Mouse (Mus musculus) frontal cortex, adult (tissue): ENCODE measurements around the gene Gmeb2.

Source experiments
- ATAC-seq: cut with Nextera tagmentation; 2 replicates; pipeline ENCODE4 v1.9.2; 2017; ENCODE audit warnings: mild to moderate bottlenecking, moderate library complexity, mixed read lengths; ENCODE audit not compliant: low TSS enrichment

Gene Gmeb2

GRCm38 (mm10) chr2:181276766-181277165 is 11.1 kb downstream of the Gmeb2 start:
- ATAC-seq: no peak

- no peak for ATAC-seq
Measured at GRCm38 (mm10) chr2:181274639-181275038, 13.2 kb downstream of the Gmeb2 start.

- no peak for ATAC-seq
Measured at GRCm38 (mm10) chr2:181273829-181274228, 14.0 kb downstream of the Gmeb2 start.

- no peak for ATAC-seq
Measured at GRCm38 (mm10) chr2:181272092-181272491, 15.7 kb downstream of the Gmeb2 start.

- ATAC-seq: no peak
Measured at GRCm38 (mm10) chr2:181266839-181267238, 21.0 kb downstream of the Gmeb2 start.

- no peak for ATAC-seq
Measured at GRCm38 (mm10) chr2:181253248-181253647, 34.6 kb downstream of the Gmeb2 start.

- ATAC-seq: no peak
Measured at GRCm38 (mm10) chr2:181251841-181252240, 36.0 kb downstream of the Gmeb2 start.

GRCm38 (mm10) chr2:181249217-181249616 is 38.6 kb downstream of the Gmeb2 start:
- ATAC-seq: no peak

- ATAC-seq: no peak
Measured at GRCm38 (mm10) chr2:181245031-181245430, 42.8 kb downstream of the Gmeb2 start.

GRCm38 (mm10) chr2:181243706-181244394 is 44.0 kb downstream of the Gmeb2 start:
- no peak for ATAC-seq

- no peak for ATAC-seq
Measured at GRCm38 (mm10) chr2:181242314-181242665, 45.5 kb downstream of the Gmeb2 start.

GRCm38 (mm10) chr2:181241602-181242313 is 46.1 kb downstream of the Gmeb2 start, which contains the start of gene Helz2:
TSS of gene Helz2 (minus strand) at chr2:181242027.
- no peak for ATAC-seq

- ATAC-seq: no peak
Measured at GRCm38 (mm10) chr2:181240806-181241440, 46.9 kb downstream of the Gmeb2 start.

GRCm38 (mm10) chr2:181239261-181239660 is 48.6 kb downstream of the Gmeb2 start:
- ATAC-seq: no peak

- no peak for ATAC-seq
Measured at GRCm38 (mm10) chr2:181238861-181239260, 49.0 kb downstream of the Gmeb2 start.

GRCm38 (mm10) chr2:181238091-181238610 is 49.7 kb downstream of the Gmeb2 start:
- ATAC-seq: no peak

- ATAC-seq: no peak
Measured at GRCm38 (mm10) chr2:181237251-181238014, 50.4 kb downstream of the Gmeb2 start.

GRCm38 (mm10) chr2:181235681-181236566 is 51.9 kb downstream of the Gmeb2 start:
- ATAC-seq: no peak

- ATAC-seq: no peak
Measured at GRCm38 (mm10) chr2:181234680-181235079, 53.2 kb downstream of the Gmeb2 start.

- no peak for ATAC-seq
Measured at GRCm38 (mm10) chr2:181233443-181233842, 54.4 kb downstream of the Gmeb2 start.

- no peak for ATAC-seq
Measured at GRCm38 (mm10) chr2:181231171-181231570, 56.7 kb downstream of the Gmeb2 start.
